Mouse (Mus musculus) left cerebral cortex, adult 9 months (tissue): ENCODE data around the gene Plekho2.

Source experiments
- DNase-seq, 2 experiments: peaks; one replicate each; pipeline ENCODE4 v3.0.0; 2022; ENCODE audit warnings: low spot score in 2 of 2

The Plekho2 gene

DNA sequence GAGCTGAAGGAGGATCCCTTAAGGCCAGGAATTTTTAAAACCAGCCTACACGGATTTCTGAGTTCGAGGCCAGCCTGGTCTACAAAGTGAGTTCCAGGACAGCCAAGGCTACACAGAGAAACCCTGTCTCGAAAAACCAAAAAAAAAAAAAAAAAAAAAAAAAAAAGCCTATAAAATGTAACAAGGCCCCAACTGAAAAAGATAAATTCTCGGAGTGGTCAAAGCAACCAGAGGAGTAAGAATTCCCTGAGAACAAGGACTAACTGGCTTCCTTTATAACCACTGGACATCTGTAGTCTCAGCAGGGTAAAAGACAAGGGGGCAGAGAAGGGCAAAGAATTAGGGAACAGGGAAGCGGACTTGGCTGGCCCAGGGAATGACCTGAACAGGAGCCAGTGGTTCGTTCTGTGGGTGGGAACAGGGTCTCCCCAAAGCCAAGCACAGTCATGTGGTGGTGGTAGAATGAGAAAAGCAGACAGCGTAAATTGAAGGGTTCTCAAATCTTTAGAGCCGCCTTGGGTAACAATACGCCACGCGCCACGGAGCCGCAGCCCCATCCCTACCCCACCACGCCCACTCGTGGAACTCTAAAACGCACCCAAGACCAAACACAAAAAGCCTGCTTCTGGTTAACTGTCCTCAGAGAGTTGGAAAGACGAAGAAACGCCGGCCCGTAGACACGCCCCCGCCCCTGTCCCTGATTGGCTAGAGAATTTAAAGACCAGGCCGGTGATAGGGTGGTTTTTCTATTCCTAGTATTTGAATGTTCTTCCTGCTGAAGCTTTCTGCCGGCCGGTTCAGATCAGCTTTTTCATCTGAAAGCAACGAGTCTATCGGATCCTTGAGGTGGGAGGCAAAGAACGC, 6.8 kb upstream of the Plekho2 start, which contains the start of gene Pif1:
TSS of gene Pif1 (plus strand) at position 755 of the 864 bp plus-strand sequence.
- peak in 1 of 2 experiments; percentile 75 for DNase-seq

DNA sequence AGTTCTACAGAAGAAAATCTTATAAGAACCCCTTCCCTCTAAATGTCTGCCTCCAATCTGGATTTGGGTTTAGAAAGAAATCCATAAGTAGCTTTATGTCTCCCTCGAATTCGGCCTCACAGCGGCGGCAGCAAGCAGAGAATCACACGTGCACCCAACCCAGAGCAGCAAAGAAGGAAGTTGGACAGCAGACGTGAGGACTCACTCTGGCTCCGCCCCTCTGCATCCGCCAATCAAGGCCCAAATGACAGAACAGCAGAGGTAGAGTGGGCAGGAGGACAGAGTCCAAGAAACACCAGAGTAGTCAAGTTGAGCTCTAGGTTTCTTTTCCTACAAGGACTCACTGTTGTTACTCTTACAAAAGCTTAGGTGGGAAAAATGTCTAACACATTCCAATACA, 3.2 kb upstream of the Plekho2 start:
- no peak for DNase-seq

GRCm38 (mm10) chr9:65580401-65581256, 789 bp upstream of the Plekho2 start:
- DNase-seq: peak in 1 of 2 experiments; percentile 82

DNA sequence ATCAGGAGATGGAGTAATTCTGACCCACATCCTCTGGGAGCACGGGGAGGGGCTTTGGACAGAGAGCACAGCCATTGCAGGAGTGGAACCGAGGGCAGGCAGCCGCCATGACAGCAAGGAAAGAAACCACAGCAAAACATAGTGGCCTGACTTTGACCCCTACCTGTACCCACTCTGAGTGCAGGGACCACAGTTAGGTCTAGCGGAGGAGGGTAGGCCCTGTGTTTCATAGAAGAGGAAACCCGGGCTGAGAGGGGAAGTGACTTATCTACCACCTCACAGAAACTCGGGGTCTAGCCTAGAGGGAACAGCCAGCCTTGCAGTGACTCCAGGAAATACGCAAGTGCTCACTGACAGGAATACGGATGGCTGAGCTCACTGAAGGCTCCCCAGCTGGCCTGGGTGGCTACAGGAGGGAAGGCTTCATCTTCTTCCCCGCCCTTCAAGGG, 1.0 kb downstream of the Plekho2 start:
- DNase-seq: no peak

- no peak for DNase-seq
Observed at GRCm38 (mm10) chr9:65577511-65578196, 2.2 kb downstream of the Plekho2 start.

GRCm38 (mm10) chr9:65576861-65577510, 2.9 kb downstream of the Plekho2 start:
- peak in 1 of 2 experiments; percentile 24 for DNase-seq

DNA sequence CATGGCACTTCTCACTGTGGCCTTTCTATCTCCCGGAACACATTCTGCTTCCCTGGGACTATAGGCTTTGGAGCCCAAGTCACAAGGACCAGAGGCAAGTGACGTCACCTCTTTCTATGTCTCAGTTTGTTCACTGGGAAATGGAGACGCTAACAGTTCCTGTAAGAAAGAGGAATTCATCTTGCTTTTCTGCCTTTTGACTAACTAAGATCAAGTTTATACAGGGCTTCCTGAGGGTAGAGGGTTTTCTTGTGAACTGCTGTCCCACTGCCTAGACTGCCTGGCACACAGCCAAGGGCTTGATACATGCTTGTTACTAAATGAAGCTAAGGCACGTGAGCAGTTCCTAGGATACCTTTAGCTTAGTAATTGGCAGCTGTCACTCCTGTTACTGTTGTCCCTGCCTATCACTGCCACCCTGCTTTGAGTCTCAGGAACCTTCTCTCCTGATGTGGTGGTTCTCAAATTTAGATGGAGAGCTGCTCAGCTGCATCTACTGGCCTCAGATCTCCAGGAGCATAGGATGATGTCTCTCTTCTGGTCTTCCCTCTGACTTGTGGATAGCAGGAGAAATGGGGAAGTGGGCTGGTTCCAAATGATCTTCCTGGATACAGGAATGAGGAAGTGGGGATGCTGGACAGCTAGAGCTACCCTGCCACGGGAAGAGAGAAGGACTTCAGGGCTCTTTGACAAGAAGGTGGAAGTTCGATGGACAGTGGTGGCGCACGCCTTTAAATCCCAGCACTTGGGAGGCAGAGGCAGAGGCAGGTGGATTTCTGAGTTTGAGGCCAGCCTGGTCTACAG, 4.2 kb downstream of the Plekho2 start:
- DNase-seq: no peak

DNA sequence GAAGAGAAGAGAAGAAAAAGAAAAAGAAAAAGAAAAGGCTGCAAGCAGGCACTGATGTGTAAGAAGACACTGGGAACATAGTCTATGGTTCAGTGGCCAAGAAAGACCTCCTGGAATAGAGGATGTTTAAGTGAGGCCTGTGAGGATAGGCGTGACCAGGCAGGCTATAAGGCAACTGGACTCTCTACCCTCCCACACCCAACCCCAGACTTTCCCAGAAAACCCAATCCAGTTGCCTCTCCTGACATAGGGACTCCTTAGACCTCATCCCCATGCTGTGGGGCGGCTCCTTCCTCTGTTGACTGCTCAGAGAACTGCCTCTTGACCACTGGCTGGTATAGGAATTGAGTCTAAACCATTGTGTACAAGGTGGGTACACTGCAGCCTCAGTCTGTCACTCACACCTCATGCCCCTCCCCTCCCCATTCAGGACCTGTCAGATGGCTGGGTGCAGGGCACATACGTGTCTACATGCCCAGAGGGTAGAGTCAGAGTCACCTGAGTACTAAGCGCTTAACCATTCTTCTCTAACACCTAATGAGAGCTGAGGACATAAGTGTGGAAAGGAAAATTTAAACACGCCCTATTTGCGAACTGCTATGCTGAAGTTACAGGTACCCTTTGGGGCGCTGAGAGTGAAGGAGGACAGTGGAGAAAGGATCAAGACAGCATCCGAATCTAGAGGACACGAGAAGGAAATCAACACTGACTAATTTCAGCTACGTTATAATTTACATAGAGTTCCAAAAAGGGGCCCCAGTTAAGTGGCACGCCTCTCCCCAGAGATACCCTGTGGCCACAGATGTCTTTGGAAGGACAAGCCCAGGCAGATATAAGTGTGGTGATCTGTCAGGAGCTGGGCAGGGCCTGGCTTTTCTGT, 5.1 kb downstream of the Plekho2 start:
- DNase-seq: no peak

DNA sequence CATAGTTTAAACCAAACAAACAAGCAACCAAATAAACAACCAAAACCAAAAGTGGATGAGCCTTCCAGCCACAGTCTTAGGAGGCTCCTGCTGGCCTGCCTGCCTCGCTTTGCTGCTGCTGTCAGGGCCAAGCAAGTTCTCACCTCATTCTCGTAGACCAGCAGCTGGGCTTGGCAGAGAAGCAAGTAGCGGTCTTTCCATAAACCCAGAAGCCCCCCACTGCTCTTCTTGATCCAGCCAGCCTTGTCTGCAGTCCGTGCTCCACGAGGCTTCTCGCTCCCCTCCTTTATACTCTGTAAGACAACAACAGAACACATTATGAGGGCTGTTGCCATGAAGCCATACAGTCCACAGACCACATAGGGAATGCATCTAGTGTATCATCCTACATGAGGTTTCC, 7.0 kb downstream of the Plekho2 start:
- DNase-seq: no peak

DNA sequence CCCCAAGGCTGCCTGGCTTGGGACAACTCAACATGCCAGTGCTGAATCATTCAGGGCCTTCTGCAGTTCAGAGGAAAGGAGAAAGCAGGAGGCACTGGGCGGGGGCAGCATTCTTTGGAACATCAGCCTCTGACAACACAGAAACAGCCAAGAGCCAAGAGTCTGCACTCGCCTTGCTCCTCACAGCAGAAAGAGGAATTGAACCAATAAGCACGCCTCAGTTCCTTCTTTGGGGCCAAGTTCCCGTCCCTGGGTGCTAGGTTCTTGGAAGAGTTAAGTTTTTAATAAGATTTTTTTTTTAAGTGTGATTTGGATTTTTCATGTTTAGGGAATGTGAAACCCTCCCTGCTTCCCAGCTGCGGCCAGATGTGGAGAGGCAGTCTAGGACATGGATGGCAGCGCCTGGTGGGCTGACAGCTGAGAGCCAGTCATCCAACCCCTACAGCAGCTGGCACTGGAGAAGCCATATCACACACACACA, 10.3 kb downstream of the Plekho2 start:
- DNase-seq: no peak

GRCm38 (mm10) chr9:65568787-65569186, 11.1 kb downstream of the Plekho2 start:
- DNase-seq: no peak

DNA sequence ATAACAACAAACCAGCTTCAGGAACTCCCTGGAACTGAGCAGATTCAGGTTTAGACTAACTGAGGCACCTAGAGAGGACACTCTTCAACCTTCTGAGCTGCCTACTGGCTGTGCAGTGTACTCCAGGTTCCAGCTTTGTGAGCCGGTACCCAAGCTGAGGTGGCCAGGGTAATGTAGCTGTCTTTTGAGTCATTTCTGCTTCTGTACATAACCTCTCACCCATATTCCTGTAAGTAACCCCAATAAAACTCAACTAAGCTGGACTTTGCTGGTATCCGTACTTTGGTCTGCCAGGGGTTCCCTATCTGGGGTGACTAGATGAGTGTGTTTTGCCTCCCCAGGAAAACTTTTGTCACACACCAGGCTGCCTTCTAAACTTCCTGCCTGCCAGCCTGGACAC, 15.1 kb downstream of the Plekho2 start:
- DNase-seq: no peak

- DNase-seq: no peak
Observed at GRCm38 (mm10) chr9:65563073-65563472, 16.8 kb downstream of the Plekho2 start.

- DNase-seq: peak; percentile 64 to 70
Observed at GRCm38 (mm10) chr9:65562081-65562506, 17.7 kb downstream of the Plekho2 start.

DNA sequence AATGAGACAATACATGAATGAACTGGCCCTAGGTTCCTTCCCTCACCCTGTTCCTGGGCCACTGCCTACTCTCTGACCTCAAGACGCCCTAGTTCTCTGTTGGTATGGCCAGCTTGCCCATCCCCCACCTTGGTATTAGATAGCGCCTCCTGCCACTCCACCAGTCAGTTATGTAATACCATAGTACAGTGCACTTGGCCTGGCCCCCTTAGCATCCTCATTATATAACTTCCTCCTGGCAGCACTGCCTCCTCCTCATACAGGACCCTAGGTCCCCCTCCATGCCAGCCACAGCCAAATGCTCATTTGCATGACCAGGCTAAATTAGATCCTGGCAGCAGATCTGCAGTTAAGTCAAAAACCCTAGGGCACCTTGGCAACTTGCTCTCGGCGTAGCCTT, 18.8 kb downstream of the Plekho2 start:
- DNase-seq: no peak

GRCm38 (mm10) chr9:65558806-65559205, 21.0 kb downstream of the Plekho2 start:
- no peak for DNase-seq

DNA sequence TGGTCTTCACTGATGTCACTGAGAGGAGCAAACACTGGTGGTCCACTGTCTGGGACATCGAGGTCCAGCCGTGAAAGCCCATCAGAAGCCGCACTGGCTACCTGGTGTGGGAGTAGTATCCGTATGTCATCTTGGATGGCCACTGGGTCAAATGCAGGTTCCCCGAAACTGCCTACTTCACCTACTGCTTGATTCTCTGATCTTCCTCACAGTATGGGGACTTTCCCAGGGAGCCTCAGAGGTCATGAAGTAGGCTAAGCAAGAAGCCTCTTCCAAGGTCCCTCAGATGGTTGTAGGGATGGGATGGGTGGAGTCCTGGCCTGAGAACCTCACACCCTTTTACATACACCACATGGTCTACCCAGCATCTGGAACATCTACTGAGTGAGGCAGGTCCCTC, 22.9 kb downstream of the Plekho2 start:
- DNase-seq: no peak

DNA sequence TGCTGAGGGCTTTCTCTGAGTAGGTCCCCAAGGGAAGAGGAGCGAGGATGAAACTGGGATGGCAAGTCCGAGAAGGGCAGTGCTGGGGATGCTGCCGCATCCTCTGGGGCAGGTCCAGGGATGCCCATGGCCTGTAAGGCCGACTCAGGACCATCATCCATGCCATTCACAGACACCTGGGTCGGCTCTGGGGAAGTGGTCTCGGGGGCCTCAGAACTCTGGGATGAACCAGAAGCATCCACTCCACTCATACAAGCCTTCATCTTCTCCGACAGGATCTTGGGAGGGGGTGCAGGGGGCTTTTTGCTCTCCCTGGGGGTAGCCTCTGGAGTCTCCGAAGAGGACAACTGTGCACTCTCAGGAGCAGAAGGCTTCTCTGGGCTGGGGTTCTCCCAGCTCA, 23.5 kb downstream of the Plekho2 start:
- DNase-seq: no peak

GRCm38 (mm10) chr9:65555621-65556020, 24.2 kb downstream of the Plekho2 start:
- no peak for DNase-seq
